Mouse (Mus musculus): ENCODE measurements at regions not wholly inside any gene's neighbourhood (a gene's known extent, or its start where the extent isn't known, plus 50 kb on each side); places are given as distances from the start of the nearest gene placed in this dataset.

DNA sequence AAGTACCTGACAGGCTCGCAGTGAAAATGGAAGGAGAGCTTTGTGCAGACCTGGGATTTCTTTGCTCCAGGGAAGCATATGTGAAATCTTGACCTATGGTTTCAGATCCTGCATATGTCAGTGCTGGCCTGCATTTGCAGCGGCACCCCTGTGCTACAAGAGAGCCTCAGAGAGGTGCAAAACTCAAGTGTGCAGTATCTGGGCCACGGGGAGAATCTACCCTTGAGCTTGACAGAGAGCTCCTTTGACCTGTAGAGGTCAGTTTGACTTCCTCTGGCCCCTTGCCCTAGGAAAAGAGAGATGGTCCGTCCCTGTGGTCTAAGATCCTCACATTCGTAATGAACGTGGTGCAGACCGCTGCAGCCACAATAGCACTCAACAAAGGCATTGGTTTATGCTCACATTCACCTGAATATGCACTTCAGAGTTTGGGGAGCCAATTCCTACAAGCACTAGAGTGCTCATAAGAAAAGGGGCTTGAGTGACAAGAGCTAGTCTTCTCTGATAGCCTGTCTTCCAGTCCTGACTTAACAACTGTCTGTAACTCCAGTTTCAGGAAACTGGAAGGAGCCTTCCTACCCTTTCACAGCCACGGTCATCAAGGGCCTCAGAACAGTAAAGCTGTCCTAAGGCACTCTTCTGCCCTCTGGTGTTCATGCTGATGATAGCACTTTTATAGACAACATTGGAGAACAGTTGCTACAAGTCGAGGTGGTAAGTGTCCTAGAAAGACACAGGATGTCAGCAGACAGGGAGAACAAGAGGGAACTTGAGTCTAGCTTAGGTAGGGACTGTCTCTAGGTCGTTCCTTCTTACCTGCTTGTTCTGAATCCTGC is 200.0 kb upstream of the Apob start:
- peak; percentile 69 for DNase-seq

DNA sequence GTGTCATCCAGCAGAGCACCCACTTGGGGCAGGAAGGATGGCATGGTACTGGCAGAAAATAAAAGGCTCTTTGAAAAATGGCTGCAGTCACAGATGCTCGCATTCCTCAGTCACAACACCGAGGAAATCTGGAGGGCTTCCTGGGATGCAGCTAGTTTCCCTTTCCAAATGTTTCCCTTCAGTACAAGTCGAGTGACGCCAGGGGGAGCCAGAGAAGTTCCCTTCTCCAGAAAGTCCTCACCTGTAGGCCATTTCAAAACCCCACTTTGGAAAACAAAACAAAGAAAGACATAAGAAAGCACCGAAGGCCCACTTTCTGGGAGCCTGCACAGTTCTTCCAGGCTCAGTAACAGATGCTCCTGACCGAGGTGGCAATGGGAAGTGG is 199.4 kb upstream of the Apob start:
- DNase-seq, result peak; percentile 12

DNA sequence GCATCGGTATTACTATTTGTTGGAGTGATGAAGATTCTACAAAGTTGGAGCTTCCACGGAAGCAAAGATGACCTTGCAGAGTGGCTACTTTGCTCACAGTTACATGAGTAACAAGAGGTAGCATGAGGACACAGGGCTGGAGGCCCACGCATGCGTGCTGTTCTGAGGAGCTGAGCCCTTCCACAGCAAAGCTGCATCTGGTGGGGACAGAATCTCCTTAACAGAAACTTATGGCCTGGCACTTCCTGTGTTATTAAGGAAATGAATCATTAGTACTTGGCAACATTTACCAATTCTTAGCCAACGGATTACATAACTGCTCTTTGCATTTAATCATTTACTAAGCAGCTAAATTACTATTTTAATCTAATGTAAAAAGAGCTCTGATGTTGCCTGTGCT is 160.8 kb upstream of the Apob start:
- DNase-seq, result peak; percentile 29

DNA sequence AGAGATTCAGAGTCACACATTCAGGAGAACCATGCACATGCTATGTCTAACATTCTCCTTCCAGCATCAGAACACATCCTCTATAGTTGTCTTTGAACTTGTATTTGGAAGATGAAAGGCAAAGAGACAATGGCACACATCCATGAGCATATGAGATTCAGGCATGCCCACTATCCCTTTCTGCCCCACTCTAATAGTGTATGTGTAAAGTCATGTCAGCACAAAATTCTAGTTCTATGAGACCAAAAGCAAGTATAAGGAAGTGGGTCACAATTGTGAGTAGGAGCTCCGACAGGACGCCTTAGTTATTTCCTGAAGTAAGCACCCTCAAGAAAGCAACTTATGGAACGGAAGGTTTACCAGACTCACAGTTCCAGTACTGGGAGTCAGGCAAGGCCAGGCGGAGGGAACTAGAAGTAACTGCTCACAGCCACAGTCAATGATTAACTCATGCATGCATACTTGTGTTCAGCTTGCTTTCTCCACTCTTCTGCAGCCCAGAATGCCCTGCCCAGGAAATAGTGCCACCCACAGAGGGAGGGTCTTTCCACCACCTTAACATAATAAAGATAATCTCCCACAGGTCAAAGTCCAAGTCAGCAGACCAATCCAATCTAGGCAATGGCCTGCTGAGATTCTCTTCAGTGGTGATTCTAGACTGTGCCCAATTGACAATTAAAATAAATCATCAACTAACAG is 157.3 kb upstream of the Apob start:
- no peak for DNase-seq

DNA sequence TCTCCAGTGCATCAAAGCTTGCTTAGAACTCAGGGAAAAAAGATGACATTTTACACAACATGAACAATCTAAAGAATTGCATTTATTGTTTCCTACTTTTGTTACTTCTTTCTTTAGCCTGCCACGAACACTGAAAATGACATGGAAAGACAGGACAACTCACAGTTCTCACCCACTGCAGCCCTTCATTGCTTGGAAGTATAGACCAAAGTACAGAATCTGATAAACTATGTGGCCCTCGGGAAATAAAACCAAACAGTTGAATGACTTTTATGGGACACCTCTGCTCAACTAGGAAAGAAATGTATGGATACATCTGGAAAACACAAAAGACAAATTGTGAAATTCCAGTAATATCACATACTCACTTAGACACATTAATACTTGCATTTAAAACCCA is 156.7 kb upstream of the Apob start:
- DNase-seq, result no peak

DNA sequence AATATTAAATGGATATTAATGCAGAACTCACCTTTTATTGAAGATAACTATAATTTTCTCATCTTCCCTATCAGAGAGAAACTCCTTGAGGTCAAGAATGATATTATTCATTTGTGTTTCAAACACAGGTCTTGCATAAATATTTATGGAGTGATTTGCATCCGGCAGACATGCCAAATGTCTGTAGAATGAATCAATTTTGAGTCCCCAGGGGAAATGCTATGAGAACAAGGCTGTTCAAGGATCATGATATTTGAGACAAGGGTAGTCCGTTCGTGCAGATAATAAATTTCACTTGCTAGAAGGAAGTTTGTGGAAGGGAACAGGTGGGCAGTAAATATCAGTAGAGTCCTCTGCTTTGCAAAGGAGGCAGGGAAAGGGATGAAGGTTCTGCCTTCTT is 141.7 kb upstream of the Apob start:
- no peak for DNase-seq

DNA sequence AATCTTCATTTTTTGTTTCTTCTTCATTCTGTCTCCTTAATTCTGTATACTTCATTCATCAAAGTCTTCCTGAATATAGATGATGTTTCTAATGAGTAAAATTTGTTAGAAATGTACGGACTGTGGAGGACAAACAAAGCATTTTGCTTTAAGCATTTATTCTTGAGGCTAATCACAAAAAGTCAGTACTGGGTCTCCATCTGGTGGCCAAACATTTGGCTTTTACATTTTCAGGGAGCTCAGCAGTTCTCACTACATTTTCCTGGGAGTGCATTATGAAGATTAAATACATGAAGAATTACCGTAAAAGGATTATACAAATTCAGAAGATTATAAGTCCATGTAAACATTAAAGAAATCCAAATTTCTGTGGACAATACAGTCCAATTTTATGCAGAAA is 123.6 kb upstream of the Apob start:
- DNase-seq, result no peak

DNA sequence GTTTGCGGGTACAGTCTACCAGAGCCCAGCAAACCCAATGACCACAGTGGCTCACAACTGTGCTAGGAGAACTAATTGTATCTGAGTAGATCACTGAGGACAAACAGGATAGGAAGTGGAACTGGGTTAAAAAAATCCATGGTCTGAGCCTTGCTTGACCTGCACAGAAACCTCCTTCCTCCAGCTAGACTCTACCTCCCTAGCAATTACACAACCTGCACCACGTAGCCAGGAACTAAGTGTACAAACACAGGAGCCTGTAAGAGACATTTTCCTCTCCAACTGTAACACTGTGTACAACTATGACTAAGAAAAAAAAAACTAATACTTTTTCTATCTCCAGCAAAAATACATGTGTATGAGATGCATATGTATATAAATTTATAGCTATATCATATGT is 121.8 kb upstream of the Apob start:
- no peak for DNase-seq

DNA sequence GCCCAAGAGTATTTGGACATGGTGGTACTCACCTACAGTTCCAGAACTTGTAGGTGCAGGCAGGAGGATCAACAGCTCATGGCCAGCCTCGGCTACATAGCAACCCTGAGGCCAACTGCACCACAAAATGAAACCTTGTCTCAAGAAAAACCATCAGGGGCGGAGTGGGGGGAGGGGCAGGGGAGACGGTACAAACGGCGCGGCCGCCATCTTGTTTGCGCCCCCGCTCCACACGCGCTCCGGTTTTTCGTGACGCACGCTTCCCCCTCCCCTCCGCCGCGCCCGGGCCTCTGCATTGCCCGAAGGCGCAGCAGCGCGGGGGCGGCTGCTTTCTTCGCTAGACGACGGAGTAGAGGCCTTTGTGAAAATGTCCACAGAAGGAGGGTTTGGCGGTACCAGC is 117.9 kb upstream of the Apob start:
- no peak for DNase-seq

DNA sequence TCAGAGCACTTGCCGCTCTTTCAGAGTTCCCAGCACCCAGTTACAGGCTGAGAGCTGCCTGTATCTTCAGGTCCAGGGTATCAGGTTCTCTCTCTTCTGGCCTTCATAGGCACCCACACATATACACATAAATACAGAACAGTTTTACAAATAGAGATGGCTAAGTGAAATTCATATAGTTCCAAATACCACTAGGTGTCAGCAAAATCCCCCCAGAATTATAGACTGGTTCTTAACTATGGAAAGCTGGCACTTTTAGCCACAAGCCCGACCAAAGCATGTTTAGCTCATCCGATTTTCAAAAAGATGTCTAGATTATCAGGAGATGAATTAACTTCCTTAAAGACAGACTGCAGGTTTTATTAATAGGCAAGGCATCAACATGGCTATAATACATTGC is 107.4 kb upstream of the Apob start:
- no peak for DNase-seq

DNA sequence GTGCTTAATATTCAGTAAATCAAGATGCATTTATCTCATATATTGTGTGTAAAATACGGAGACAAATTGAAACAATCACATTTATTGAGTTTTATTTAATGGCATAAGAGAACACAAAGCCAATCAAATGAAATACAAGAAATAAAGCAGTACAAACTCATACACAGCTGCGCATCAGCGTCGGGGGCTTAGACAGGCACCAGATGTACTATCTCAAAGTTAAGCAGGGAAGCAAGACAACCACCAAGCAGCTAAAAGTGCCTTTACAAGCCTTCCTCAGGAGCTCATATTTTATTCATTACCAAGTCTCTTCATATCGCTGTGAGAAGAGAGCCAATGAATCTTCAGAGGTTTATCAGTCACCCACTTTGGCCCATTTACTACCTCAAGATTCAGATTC is 107.0 kb upstream of the Apob start:
- DNase-seq, result no peak

DNA sequence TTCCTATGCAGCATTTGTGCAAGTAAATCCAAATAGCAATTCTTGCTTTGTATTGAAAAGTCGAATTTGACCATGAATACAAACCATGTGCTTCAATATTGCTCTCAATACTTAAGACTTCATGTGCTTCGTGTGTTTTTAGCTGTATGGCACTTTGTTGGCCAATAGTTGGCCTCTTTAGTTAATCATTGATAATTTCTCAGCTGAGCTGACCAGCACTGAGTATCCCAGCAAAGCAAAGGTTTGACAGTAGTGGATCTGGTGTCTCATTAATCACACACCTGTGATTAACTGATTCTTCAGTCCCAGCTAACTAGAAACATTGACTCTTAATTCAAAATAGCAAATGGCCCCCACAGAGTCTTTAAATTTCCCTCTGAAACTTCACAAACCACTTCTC is 102.0 kb upstream of the Apob start:
- DNase-seq, result no peak

DNA sequence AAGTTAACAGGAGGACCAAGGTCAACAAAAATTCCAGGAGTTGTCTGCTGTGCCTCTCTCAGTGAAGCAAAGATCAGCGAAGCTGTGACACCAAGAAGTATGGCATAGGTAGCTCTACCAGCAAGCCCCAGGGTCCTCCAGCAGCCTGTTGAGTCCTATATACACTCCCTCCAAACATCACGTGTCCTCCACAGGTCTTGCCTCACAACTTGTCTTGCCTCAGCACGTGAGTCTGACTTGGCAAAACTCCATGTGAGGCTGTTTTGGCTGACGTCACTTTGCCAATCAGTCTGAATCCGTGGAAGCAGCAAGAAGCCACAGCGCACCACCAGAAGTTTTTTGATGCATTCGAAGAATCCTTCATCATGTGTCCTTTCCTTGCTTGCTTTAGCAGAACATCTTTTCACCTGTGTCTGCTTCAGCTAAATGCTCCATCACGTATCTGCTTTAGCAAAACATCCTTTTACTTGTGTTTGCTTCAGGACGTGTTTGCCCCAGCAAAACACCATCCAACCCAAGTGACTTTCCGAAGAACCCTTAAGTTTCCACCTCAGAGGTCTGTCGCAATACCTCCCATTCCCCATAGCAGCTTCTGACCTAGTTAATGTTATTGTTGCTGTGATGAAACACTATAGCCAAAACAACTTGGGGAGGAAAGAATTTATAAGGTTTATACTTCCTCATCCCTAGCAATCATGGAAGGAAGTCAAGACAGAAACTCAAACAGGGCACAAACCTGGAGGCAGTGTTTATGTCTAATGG is 101.0 kb upstream of the Apob start:
- peak; percentile 12 for DNase-seq

DNA sequence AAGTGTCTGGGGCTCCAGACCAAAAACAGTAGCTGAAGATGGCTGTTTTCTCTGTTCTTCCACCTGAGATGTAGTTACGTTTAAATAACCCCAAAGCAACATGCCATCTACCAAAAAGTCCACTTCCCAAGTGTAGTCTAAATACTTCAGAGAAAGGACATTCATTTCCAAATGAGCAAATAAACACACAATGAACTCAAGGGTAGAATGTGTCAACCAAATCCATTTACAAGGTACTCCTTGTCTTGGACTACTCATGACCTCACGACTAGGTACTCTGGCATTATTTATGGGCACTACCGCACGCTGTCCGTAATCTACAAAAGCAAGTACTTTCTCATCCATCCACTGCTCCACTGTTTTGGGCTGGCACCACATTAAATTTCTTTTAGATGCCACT is 98.7 kb upstream of the Apob start:
- no peak for DNase-seq

DNA sequence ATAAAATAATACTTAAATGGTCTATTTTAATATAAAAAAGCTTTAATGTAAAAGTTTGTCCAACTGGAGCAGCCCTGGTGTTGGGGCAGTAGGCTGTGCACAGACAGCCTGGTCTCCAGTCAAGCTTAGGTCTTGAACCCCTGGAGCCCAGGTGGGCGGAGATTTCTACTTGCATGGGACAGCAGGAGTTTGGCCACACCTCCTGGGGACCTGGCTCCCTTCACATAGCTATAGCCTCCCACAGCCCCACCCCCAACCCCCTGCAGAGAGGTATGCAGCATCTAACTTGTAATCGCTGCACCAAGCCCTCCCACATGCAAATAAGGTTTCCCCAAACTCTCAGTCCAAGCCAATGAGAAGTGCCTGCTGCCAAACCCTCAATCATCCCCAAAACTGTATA is 81.3 kb upstream of the Apob start:
- DNase-seq, result no peak

DNA sequence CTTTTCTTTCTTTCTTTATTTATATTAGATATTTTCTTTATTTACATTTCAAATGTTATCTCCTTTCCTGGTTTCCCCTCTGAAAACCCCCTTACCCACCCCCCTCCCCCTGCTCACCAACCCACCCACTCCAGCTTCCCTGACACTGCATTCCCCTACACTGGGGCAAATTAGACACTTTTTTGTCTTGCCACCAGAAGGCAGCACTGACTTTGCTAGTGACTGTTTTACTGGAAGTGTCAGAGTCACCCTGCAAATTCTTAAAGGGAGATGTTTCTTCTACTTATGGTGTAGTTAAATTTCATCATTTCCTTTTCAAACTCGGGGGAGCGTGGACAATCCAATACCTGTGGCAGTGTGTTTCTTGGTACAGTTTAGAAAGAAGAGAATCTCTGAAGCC is 72.1 kb upstream of the Apob start:
- DNase-seq, result no peak

DNA sequence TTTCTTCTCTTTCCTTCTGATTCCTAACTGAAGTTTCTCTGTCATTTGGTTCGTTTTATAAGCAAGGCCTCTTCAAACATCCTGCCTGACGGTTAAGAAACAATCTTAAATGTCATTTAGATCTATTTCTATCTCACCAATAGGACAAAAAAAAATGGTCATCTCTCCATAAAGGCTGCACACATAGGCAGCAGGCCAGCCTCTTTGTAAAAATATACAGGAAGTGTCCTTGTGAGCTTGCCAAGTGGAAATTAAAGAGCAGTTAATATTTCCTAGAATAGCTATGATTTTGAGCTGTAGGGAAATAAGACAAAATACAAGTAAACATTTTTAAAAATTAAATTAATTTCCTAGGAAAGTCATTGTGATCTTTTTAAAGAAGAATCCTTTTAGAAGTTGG is 70.6 kb upstream of the Apob start:
- no peak for DNase-seq

DNA sequence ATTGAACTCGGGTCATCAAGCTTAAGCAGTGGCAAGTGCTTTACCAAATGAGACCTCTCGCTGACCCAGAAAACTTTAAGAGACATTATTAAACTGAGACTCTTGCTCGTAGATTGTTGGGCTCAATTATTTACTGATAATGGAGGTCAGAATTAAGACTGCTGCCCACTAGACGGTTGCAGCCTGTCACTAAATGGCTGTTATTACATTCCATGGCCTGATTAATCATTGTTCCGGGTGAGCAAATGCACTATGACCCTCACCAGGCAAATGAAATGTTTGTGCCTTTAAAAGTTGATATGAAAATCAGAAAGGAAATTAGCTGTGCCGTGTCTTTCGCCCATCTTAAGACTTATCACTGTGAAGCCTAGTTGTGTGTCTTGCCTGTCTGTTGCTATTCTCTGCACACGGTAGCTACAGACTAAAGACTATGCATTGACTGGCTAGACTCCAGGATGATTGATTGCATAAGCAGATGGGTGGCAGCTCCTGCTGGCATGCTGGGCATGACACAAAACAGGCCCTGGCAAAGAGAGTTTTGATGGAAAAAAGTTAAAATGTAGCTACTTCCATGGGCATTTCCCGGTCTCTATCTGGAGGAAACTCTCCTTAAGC is 67.6 kb upstream of the Apob start:
- DNase-seq, result no peak

DNA sequence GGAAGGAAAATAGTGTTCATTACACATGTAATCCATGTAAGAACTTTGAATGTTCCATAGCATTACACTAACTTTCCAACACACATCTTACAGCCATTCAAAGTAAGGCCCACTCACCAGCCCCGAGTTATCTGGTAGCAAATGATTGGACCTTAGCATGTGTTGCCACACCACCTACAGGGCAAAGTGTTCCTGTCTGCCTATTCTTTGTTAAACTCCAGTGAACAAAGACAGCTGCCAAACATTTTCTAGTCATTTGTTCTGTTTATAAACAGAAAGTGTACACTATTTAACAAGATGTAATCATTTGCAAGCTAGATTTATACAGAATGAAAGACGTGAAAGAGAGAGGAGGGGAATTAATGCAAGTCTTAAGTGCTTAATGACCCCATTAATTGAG is 66.9 kb upstream of the Apob start:
- no peak for DNase-seq

DNA sequence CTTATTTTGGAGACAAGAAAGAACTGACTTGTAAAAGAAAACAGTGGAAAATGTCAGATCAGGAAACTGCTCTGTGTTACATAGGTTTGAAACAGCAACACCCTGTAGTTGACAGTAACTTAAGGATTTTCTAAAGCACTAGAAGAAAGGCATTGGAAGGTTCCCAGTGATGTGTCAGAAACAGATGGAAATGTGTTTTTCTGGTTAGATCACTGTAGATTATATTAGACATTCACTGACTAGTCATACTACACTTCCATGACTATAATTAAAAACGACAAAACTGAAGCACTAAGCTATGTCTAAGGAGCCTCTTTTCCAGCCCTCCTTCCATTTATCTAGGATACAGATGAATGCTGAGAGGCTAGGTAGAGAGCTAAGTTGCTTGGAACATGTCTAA is 59.1 kb upstream of the Apob start:
- no peak for DNase-seq

DNA sequence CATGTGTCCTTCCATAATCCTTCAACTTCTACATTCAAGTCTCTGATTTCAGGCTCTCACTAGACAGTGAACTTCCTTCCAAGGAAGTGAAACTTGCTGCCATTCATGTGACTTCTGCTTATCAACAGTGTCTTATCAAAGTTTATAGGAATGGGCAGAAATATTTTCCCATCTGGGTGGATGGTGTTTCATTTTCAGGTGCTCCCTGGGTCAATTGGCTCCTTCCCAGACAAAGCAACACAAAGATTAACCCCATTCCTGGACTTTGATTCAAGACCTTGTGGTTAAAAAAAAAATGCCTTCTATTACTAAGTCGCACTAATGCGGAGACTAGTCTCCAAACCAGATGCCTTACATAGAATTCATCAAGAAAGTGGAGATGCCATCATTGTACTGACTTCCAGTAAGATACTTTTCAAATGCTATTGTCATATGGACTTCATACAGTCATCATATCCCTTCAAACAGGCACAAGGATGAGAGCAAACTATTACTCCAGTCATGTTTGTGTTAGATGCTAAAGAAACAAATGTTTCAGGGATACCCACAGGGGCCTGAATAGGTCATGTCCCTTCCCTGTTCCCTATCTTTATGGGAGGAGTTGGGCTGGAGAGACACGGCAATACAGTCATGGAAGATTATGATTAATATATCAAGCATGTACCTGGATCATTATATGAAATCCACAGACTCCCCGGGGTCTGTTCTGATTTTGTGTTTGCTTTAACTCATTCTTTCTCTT is 58.3 kb upstream of the Apob start:
- DNase-seq, result no peak

DNA sequence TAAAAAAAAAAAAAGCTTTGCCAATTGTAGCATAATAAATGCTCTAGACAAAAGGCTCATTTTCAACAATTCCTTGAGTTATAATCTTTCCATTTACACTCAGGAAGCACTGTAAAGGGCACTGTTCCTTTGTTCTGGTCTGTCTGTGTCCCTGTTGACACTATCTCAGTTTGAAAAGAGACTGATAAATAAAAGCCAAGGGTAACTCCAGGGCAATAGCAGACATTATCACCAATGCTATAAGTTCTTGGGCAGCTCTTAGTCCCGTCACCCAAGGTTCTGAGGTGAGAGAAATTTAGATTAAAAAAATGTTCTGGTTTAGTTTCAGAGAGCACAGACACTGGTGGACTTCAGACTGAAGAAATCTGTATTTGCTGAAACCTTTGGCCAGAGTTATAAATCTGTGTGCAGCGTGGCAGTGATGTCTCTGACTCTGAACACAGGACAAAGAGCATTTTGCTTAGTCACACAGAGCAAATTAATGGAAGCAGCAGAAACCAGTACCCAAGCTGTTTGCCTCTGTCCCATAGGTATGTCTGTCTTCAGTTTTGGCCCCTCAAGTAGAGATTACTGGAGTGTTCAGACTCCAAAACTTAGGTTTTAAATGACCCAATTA is 57.6 kb upstream of the Apob start:
- DNase-seq, result no peak
